Mouse (Mus musculus): ENCODE data around the gene Gpam. TPM values are rescaled to one million over a fixed set of nuclear protein-coding genes. Genes with fewer than 3 reads are reported as not detected.

Gpam gene
- polyA plus RNA-seq, 1 experiment, result 7.5 TPM

DNA sequence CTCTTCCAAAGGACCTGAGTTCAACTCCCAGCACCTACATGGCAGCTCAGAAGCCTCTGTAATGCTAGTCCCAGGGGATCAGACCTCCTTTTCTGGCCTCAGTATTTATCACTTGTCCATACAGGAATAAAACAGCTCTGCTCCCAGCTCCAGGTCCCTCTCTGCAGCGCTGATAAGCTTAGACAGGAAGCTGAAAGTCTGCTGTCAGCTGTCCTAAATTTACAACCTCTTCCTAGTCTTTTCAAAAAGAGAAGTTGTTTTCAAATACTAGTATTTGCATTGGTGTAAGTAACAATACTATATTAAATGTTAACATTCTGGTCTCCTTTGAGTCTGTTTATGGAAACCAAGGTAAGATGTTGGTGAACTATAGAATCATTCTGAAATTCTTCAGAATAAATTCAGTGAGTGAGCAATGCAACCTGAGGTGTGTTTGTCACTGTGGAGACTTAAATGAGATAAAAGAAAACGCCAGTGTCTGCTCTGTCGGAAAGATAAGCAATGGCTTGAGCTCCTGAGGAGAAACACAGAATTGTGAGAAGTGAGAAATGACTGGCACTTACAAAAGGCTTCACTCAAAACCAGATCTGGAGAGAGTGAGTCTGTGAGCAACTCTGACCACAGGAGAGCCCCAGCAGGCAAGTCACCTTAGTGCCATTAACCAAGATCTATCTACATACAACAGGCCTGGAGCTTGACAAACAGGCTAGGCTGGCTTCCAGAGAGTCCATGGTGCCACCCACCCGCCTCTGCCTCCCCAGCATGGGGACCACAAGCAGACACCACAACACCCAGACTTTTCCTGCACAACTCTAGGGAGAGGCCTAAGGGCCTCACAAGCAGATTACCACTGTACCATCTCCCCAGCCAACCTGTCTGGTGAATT lies 41.8 kb downstream of the Gpam start:
- 86% methylated on average over 4 of the region's 4 CpGs for WGBS
- no peak for DNase-seq (ENCODE audit: low read depth, low spot score)

DNA sequence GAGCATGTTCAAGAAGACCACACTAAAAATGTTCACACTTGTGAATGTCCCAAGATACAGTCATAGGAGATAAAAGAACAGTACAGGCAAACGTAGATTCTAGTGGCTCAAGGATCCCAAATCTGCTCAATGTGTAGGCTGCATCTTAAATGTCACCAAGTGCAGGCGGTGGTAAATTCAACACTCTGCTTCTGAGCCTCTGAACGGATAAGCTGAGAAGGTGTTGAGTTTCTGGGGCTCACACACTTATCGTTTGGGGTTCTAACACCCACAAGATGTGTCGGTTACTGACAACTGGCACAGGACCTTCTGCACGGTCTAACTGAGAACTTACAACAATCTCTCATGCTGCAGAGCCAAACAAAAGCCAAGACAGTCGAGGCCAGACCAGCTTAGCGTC lies 50.2 kb downstream of the Gpam start:
- 91% methylated on average over 8 of the region's 8 CpGs for WGBS
- DNase-seq (ENCODE audit: low read depth, low spot score), result no peak

DNA sequence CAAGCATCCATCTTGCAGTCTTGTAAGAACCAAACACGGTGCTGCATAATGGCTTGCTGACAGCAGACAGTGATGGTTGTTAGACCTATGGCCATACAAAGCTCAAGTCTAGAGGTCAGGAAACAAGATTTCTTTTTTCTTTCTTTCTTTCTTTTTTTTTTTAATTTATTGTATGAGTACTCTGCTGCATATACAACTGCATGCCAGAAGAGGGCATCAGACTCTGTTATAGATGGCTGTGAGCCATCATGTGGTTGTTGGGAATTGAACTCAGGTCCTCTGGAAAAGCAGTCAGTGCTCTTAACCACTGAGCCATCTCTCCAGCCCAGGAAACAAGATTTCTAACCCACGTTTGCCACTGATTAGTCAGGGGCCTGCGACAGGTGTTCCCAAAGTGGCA lies 54.0 kb downstream of the Gpam start:
- 84% methylated on average over 3 of the region's 3 CpGs for WGBS
- DNase-seq (ENCODE audit: low read depth, low spot score), result no peak

DNA sequence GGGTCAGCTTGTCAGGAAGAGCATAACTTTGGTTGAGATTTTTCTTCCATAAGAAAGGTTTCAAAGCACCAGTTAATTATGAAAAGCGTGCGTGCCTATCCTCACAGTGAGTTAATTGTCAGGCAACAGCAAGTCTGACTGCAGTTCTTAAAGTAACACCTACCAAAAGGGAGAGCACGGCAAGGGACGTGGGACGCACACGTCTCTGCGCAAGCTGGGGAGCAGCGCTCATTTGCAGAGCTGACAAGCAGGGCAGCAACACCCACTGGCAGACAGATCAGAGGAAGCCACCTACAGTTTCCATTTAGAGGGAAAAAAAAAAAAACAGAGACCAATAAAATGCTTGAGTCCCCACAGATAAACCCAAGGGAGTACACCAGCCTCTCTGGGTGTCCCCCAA lies 58.0 kb downstream of the Gpam start:
- 95% methylated on average over 8 of the region's 8 CpGs for WGBS
- DNase-seq (ENCODE audit: low read depth, low spot score), result no peak

DNA sequence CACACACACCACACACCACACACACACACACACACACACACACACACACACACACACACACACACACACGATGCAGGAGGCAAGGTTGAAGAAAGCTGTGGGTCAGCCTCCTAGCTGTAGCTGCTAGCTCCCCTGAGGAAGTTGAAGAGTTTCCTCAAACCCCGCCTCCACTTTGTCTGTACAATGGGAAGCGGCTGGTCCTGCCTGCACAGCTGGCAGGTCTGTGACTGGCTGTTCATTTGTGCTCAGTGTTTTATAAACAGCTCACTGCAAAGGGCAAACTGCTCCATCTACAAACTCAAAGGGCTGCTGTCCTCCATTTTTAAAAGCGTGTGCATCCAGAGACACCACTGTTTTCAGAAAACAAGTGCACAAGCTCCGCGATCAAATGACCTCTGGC lies 63.8 kb downstream of the Gpam start:
- peak; percentile 27 for DNase-seq (ENCODE audit: low read depth, low spot score)
- 15% methylated on average over 6 of the region's 6 CpGs for WGBS

DNA sequence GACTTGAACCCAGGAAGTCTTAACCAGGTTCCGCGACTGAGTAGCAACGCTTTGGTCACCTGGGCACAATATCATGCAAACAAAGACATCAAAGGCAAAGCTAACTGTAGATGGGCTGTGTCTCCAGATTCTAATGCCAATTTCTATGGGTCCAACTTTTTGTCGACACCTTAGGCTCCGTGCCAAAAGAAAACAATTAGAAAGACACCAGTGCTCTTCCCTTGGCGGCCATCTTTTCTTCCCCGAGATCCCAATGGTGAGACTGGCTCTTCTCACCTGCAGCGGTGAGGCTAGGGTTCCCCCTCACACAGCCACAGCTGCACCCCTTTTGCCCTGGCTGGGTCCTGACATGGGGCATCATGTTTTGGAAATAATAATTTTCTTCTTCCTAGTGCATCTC lies 64.5 kb downstream of the Gpam start:
- 64% methylated on average over 8 of the region's 8 CpGs for WGBS
- DNase-seq (ENCODE audit: low read depth, low spot score), result no peak

DNA sequence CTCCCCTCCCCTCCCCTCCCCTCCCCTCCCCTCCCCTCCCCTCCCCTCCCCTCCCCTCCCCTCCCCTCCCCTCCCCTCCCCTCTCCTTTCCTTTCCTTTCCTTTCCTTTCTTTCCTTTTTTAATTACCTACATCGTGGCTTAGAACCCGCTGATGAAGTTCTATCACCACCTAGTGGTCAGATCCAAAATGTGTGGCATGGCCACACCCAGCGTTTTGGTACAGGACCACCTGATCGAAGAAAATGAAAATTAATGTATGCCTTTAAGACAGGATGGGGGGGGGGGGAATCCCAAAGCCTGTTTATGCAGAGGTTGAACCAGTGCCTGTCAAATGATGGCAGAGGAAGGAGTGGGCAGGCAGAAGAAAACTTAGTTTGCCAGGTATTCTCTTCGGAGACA lies 65.1 kb downstream of the Gpam start:
- 19% methylated on average over 4 of the region's 5 CpGs for WGBS

DNA sequence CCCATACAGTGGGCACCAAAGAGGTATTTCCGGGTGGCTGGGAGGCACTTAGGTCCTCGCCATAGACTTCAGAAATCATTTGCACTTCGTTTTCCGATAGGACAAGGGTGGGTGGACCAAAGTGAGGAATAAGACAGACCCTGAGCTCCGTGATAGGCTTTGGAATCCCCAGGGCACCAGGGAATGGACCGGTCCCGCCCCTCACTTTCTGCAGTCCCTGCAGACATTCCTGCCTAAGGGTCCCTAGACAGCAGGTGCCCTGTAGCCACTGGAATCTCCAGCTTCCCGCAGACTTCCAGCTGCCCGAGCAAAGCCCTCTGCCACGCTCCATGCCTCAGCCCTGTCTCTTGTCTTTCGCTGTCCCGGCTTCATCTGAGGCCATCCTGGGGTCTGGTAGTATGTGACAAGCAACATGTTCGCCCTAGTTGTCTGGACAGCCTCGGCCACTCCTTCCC lies 65.6 kb downstream of the Gpam start:
- no peak for DNase-seq (ENCODE audit: low read depth, low spot score)
- WGBS, result 4% methylated on average over 14 of the region's 14 CpGs

More for the DNA sequence above, 65.1 kb downstream of the Gpam start:
- DNase-seq (ENCODE audit: low read depth, low spot score), result no peak

DNA sequence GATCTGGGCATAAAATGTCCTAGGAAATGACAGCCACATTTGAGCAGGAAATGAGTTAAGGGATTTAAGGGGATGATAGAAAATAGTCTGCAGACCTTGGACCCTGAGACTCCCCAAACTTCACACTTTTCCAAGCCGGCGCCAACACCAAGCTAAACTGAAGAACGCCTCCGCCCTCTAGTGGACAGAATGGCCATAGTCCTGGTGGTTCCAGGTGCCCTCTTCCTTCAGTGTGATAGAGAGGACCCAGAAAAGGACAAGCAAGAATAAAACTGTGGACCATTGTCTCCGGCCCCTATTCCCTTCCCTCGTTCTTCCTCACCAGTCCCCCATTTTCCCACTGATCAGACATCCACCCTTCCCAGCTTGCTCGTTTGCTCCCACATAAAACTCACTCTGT lies 66.1 kb downstream of the Gpam start:
- DNase-seq (ENCODE audit: low read depth, low spot score), result peak; percentile 35
- WGBS, result 6% methylated on average over 7 of the region's 7 CpGs

DNA sequence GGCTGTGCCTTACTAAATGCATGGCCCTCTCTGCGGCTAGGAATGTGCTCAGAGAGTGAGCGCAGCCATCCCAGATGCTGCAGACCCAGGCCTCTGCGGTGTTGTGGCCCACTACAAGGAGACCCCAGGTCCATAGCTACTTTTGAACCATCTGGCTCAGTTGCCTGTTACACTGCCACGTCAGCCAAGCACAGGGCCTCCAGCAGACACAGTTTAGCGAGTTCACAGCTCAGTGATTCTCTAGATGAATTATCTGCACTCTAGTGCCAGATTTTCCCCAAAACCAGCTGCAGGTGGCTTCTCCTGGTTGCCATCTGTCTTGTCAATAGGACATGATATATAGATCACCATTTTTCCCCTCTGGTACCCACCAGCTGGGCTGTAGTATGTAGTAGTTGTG lies 69.6 kb downstream of the Gpam start:
- DNase-seq (ENCODE audit: low read depth, low spot score), result no peak
- WGBS, result 77% methylated on average over 5 of the region's 5 CpGs

DNA sequence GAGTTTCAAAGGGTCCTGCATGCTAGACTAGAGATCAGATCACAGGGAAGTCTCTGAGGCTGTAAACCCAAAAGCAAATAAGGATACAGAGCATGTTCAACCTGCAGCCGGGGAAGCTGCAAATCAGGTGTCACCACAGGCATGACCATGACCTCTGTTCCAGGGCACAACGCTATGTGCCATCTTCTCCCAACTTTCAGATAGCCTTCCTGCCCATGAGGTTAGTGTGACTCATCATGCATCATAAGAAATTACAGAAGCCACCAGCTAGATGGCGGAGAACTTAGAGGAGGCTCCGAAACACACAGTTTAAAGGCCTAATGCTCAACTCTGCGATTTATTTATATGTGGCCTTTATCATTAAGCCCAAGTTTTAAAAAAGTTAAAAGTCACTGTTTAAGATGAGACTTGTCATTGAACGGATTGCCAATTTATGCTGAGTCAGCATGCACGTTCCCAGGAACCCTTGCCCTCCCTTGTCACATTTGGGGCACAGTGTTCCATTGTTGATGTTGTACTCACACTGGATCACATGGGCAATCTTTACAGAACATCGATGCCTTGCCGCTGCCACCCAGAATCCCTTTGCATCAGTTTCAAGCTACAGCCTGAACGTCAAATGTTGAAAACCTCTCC lies 71.3 kb downstream of the Gpam start:
- DNase-seq (ENCODE audit: low read depth, low spot score), result no peak
- 82% methylated on average over 10 of the region's 10 CpGs for WGBS

DNA sequence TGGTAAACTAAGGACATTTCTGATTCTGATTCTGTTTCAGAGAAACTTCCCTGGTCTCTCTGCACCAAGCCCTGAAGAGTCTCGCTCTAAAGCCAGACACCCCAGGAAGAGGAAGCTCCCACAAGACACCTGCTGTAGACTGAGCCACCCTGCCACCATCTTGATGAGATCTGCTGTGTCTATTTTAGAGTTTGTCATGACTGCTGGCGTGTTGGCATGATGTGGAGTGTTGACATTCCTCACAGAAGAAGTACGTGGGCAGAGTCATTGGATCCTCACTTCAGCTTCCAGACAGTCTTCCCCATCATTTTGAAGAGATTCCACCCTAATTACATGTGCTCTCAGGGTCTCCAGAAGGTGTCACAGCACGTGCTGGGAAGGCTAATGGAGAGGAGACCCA lies 73.9 kb downstream of the Gpam start:
- 59% methylated on average over 4 of the region's 4 CpGs for WGBS

DNA sequence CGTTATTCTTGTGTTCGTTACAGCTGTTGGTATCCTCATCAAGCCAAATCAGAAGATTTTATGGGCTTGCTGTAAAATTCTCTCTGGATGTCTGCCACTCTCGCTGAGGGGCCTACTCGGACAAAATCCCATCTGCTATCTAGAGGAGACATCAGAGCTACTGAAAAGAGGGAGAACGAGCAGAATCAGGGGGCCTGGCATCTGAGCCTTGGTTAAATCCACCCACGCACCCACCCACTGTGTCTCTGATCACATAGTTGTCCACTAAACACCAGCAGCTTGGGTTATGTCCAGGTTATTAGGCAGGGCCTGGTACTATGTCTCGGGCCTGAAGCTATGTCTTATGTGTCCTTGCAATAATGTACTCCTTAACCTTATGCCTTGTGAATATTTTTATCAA lies 89.6 kb downstream of the Gpam start:
- WGBS, result 36% methylated on average over 7 of the region's 7 CpGs
- no peak for DNase-seq (ENCODE audit: low read depth, low spot score)

More for the DNA sequence above, 73.9 kb downstream of the Gpam start:
- no peak for DNase-seq (ENCODE audit: low read depth, low spot score)

DNA sequence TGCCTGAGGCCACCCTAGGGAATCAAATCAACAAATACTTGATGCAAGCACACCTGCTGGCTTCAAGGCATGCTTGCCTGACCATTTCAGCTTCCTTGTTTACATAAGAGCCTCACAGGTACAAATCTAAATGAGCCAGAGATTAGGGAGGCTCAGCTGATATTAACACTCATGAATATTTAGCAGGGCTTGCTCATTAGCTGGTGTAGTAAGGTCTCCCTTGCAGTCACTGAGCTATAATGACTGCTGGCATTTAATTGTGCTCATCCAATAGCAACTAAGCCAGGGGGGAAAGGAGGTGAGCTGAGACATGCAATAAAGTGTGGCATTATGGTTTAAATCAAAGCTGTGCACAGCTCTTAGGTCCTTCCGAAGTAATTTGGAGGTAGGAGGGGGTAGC lies 108.2 kb downstream of the Gpam start:
- DNase-seq (ENCODE audit: low read depth, low spot score), result no peak

More for the DNA sequence above, 108.2 kb downstream of the Gpam start:
- WGBS, result 51% methylated on average over 1 of the region's 1 CpGs

Other genes starting within 250 kb of the Gpam start
- gene Tectb, start 53.5 kb upstream of the Gpam start, polyA plus RNA-seq (2012; rRNA removed), result not detected in 2 replicates
- 0.03 and 0.04 TPM in 2 replicates for gene Gucy2g, start 114.0 kb upstream of the Gpam start, polyA plus RNA-seq (2012; rRNA removed)
- gene Acsl5, start 124.7 kb upstream of the Gpam start, polyA plus RNA-seq (2012; rRNA removed), result 170 and 615 TPM in 2 replicates
- gene Zdhhc6, start 188.8 kb upstream of the Gpam start, polyA plus RNA-seq (2012; rRNA removed), result 14.7 and 15.4 TPM in 2 replicates
- gene Vti1a, start 189.1 kb upstream of the Gpam start, polyA plus RNA-seq (2012; rRNA removed), result 7.8 and 10.9 TPM in 2 replicates